Mouse (Mus musculus): ENCODE measurements at regions not wholly inside any gene's neighbourhood (a gene's known extent, or its start where the extent isn't known, plus 50 kb on each side); places are given as distances from the start of the nearest gene placed in this dataset.
A peak's percentile ranks its signal among the peaks of the same experiment; 100 is the strongest.

GRCm38 (mm10) chr12:55926276-55926973, 90.3 kb downstream of the Brms1l start:
- DNase-seq (ENCODE audit: low read depth, low spot score): peak; percentile 61

All from mesoderm, embryonic 11.5 days (tissue).